Mouse (Mus musculus): ENCODE measurements at regions not wholly inside any gene's neighbourhood (a gene's known extent, or its start where the extent isn't known, plus 50 kb on each side); places are given as distances from the start of the nearest gene placed in this dataset.

DNA sequence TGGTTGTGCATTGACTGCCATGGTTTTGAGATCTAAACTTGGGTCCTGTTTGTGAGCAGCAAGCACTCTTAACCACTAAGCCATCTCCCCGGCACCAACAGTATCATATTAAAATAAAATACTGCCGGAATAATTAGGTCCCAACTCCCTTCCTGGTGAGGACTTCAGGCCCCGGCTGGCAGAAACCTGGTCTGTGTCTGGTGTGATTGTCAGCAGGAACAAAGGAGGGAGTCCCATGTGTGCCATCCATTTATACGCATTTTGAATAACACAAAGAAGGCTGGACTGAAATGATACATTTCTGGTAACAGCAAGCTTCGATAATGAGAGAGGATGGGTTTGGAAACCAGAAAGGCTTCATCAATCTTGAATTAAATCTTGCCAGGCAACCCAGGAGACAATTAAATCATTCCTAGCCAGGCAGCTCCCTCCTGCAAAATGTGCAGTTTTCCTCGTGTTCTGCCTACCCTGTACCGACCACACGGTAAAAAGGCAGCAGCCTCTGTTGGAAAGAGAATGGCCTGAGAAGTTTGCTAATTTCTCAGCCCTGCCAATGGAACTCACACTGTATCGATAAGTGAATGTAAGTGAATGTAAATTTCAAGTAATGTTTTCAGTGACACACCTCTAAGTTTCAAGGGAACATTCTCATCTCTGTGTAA, 80.5 kb upstream of the Zwint start:
- Histone ChIP-seq H3K9me3 (no peaks in the 10 kb centered on the region), H3K4me2 (replicated peaks) (no peak overlapping the region), H3K27ac (replicated peaks) (no peak overlapping the region), H3K27me3 (no peaks in the 10 kb centered on the region), H3K4me1 (peaks cover 7% of the 10 kb centered on the region; the same call in 1 of the 2 replicates), H3K36me3 (no peaks in the 10 kb centered on the region), H3K9ac (replicated peaks) (no peak overlapping the region), H3K4me3 (no peak overlapping the region)
- ATAC-seq (replicated peaks), result no peak
- WGBS, result 63% methylated on average over 9 of the region's 9 CpGs

DNA sequence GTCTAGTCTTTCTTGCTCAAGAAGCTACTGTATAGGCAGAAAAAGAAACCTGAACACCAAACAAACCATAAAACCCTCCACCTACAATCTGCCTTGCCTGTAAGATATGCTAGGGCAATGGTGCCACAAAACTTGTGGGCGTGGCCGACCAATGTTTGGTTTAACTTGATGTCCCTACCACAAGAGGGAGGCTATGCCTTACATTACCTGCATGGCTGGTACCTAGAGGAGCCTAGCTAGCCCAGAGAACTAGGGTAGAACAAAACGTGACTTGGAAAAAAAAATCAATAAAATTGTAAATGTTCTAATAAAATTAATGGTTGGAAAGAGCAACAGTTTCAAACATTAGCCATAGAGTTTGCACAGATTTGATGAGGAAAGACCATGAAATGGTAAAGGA, 76.9 kb upstream of the Zwint start:
- no peak overlapping the region for H3K4me3 ChIP-seq
- H3K9me3 ChIP-seq, result no peaks in the 10 kb centered on the region
- H3K27ac ChIP-seq (replicated peaks), result no peak overlapping the region
- peaks cover 7% of the 10 kb centered on the region; the same call in 1 of the 2 replicates for H3K4me1 ChIP-seq
- no peak for ATAC-seq (replicated peaks)
- 95% methylated on average over 3 of the region's 3 CpGs for WGBS
- no peaks in the 10 kb centered on the region for H3K36me3 ChIP-seq
- no peak overlapping the region for H3K9ac ChIP-seq (replicated peaks)
- H3K4me2 ChIP-seq (replicated peaks), result no peak overlapping the region
- no peaks in the 10 kb centered on the region for H3K27me3 ChIP-seq

DNA sequence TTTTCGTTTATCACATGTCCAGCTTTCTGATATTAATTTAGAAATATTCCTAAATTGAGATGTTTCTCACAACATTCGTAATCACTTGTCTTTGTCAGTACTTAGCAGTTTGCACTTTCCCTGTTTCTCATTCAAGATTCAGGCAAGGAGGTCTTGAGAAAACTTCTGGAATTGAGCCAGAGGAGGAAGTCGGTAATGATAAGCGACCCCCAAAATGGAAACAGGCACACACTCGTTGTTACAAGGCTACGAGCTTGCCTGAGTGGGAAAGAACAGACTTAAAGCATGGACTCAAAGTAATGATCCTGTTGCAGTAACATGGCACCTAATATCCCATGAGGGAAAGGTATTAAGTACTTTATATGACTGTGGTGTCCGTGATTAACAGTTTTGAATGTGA, 76.1 kb upstream of the Zwint start:
- 36% methylated on average over 7 of the region's 7 CpGs for WGBS

GRCm38 (mm10) chr10:72581311-72581710, 73.3 kb upstream of the Zwint start:
- Histone ChIP-seq H3K4me3 (no peak overlapping the region), H3K27me3 (no peaks in the 10 kb centered on the region), H3K27ac (replicated peaks) (no peak overlapping the region), H3K36me3 (no peaks in the 10 kb centered on the region), H3K9ac (replicated peaks) (no peak overlapping the region), H3K4me2 (replicated peaks) (no peak overlapping the region), H3K4me1 (peaks cover 7% of the 10 kb centered on the region; the same call in 1 of the 2 replicates), H3K9me3 (no peaks in the 10 kb centered on the region)
- WGBS, result 91% methylated on average over 4 of the region's 4 CpGs
- ATAC-seq (replicated peaks), result no peak

More for the DNA sequence above, 76.1 kb upstream of the Zwint start:
- H3K9me3 ChIP-seq, result no peaks in the 10 kb centered on the region
- H3K4me2 ChIP-seq (replicated peaks), result no peak overlapping the region
- H3K9ac ChIP-seq (replicated peaks), result no peak overlapping the region
- H3K4me3 ChIP-seq, result no peak overlapping the region
- H3K27me3 ChIP-seq, result no peaks in the 10 kb centered on the region
- H3K27ac ChIP-seq (replicated peaks), result no peak overlapping the region
- no peak for ATAC-seq (replicated peaks)
- peaks cover 7% of the 10 kb centered on the region; the same call in 1 of the 2 replicates for H3K4me1 ChIP-seq
- no peaks in the 10 kb centered on the region for H3K36me3 ChIP-seq

GRCm38 (mm10) chr10:72588561-72588960, 66.1 kb upstream of the Zwint start:
- Histone ChIP-seq H3K9ac (replicated peaks) (no peak overlapping the region), H3K4me3 (no peak overlapping the region), H3K27me3 (no peaks in the 10 kb centered on the region), H3K9me3 (no peaks in the 10 kb centered on the region), H3K4me1 (no peaks in the 10 kb centered on the region), H3K36me3 (no peaks in the 10 kb centered on the region), H3K4me2 (replicated peaks) (no peak overlapping the region), H3K27ac (replicated peaks) (no peak overlapping the region)
- ATAC-seq (replicated peaks), result no peak
- 89% methylated on average over 4 of the region's 4 CpGs for WGBS

- no peaks in the 10 kb centered on the region for H3K4me1 ChIP-seq
- H3K4me3 ChIP-seq, result no peak overlapping the region
- H3K27me3 ChIP-seq, result no peaks in the 10 kb centered on the region
- no peak overlapping the region for H3K27ac ChIP-seq (replicated peaks)
- no peaks in the 10 kb centered on the region for H3K9me3 ChIP-seq
- H3K4me2 ChIP-seq (replicated peaks), result no peak overlapping the region
- WGBS, result 100% methylated on average over 1 of the region's 1 CpGs
- H3K36me3 ChIP-seq, result no peaks in the 10 kb centered on the region
- H3K9ac ChIP-seq (replicated peaks), result no peak overlapping the region
- no peak for ATAC-seq (replicated peaks)
Observed at GRCm38 (mm10) chr10:72593049-72593448, 61.6 kb upstream of the Zwint start.

Data from forebrain, embryonic 15.5 days (tissue).